Mouse (Mus musculus): ENCODE results near the gene Arpc5. TPM values are rescaled to one million over a fixed set of nuclear protein-coding genes. Genes with fewer than 3 reads are reported as not detected.

Arpc5 gene
- polyA plus RNA-seq, 1 experiment, result 103 TPM

DNA sequence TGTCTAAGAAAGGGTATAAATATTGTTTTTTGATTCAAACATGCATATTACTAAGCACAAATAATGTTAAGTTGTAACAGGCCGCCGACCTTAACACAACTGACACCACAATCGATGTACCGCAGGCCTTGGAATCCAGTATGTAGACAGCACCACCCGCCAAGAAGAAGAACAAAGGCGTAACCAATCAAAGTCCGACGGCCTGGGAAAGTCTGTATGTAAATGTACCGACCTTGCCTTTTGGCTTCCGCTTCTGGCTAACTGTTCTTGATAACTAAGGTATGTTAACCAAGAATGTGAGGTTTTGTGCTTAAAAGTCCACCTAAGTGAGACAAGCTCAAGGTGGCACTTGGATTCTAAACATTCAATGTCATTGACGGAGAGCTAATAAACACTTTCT, 27.0 kb upstream of the Arpc5 start:
- no peak overlapping the region for H3K4me3 ChIP-seq (ENCODE audit: insufficient read depth, low read length)
- no peak for TF ChIP-seq CTCF (IDR thresholded peaks at IDR 0.05; ENCODE audit: extremely low read depth, insufficient read depth, low read length)
- TF ChIP-seq POLR2A (IDR thresholded peaks at IDR 0.05; ENCODE audit: extremely low read depth, insufficient read depth, low read length), result no peak
- H3K27ac ChIP-seq (ENCODE audit: insufficient read depth, low read length), result no peak overlapping the region
- H3K4me1 ChIP-seq (ENCODE audit: control insufficient read depth, insufficient read depth, low read length), result no peaks in the 10 kb centered on the region

DNA sequence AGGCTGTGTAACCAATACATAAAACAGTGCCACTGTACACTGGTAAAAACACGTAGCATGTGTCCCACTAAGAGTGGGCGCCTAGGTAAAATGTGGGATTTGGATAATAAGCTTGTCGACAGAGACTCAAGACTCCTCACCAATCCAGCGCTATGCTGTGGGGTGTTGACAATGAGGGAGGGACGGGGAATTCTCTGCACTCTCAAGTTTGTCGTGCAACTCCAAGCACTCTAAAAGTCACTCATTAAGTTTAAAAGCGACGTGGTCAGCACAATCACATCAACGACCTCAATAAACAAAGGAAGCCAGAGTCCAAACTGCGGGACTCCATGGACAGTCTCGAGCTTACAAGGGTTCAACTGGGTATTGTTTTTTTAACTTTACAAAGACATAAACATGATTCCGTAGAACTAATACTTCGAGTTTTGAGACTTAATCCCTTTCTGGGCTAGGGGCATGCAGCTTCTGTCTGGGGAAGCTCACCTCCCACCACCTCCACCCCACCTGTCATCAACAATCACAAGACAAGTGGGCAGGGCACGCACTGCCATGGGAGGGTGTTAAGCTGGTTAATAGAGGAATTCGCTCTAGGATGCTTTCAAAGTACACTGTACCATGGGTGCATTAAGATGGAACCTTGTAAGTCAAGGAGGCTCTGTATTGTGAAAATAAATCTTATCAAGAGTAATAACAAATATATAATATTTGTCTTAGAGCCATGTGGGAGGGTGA, 23.1 kb upstream of the Arpc5 start:
- Histone ChIP-seq H3K27ac (ENCODE audit: insufficient read depth, low read length) (no peak overlapping the region), H3K4me1 (ENCODE audit: control insufficient read depth, insufficient read depth, low read length) (no peaks in the 10 kb centered on the region), H3K4me3 (ENCODE audit: insufficient read depth, low read length) (no peak overlapping the region)
- TF ChIP-seq CTCF (IDR thresholded peaks at IDR 0.05; ENCODE audit: extremely low read depth, insufficient read depth, low read length) (no peak), POLR2A (IDR thresholded peaks at IDR 0.05; ENCODE audit: extremely low read depth, insufficient read depth, low read length) (no peak)

DNA sequence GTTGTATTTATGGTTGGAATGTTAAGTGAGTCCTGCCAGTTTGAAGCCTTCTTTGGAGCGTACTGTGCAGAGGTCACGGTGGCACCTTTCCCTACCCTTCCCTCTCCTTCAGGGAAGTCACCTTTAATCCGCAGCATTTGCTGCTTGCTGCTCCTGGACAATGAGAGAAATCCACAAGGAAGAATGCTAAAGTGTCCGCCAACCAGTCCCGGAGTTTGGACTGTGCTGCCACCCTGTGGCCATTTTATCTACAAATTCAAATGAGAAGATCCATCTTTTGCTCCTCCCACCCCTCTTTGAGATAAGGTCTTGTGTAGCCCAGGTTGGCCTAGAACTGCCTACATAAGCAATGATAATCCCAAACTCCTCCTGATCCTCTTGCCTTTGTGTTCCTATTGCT, 19.9 kb upstream of the Arpc5 start:
- Histone ChIP-seq H3K27ac (ENCODE audit: insufficient read depth, low read length) (no peak overlapping the region), H3K4me3 (ENCODE audit: insufficient read depth, low read length) (no peak overlapping the region), H3K4me1 (ENCODE audit: control insufficient read depth, insufficient read depth, low read length) (peaks cover 3% of the 10 kb centered on the region; the same call in 1 of the 2 replicates)
- TF ChIP-seq POLR2A (IDR thresholded peaks at IDR 0.05; ENCODE audit: extremely low read depth, insufficient read depth, low read length) (no peak), CTCF (IDR thresholded peaks at IDR 0.05; ENCODE audit: extremely low read depth, insufficient read depth, low read length) (peak; percentile 77)

DNA sequence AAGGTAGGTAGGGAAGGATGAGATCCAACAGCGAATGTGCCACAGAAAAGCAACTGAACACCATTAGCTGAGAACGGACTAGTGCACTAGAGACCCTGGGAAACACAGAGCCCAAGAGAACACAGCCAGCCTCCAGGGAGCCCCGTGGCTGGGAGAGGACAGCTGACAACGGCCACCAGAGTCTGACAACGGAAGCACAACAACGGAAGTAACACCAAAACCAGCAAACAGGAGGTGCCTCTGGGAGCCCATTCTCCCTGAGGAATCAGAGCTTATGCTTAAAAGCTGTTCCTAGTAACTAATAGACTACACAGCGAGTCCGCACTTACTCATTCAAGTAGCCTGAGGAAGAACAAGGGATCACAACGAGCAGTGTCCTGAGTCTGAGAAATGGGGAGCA, 17.1 kb upstream of the Arpc5 start:
- Histone ChIP-seq H3K4me3 (ENCODE audit: insufficient read depth, low read length) (no peak overlapping the region), H3K4me1 (ENCODE audit: control insufficient read depth, insufficient read depth, low read length) (peaks cover 7% of the 10 kb centered on the region), H3K27ac (ENCODE audit: insufficient read depth, low read length) (no peak overlapping the region)
- TF ChIP-seq POLR2A (IDR thresholded peaks at IDR 0.05; ENCODE audit: extremely low read depth, insufficient read depth, low read length) (no peak), CTCF (IDR thresholded peaks at IDR 0.05; ENCODE audit: extremely low read depth, insufficient read depth, low read length) (no peak)

DNA sequence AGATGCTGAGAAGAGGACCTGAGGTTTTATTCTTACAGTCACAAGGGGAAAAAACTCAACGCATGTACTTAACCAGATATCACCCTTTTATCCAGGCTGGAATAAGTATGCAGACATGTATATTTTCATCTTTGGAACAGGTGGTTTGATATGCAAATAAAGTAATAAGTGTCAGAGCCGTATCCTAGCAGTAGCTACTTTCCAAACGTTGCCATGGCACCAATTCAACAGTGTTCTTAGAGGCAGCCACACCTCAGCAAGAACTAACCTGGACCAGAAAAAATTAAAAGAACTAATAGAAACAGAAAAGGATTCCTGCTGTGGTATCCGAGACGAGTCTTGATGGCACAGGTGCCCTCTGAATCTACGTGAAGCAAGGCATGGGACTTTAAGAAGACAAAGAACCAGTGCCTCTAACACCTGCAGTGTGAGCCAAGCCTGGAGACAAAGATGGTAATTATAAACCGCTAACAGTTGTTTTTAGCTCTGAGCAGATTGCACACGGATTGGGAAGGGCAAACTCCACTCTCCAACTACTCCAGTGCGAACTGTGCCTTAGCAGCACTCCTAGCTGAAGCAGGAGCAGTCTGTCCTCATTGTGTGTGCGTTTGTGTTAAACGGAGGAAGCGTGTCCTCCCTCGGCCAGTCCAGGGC, 15.9 kb upstream of the Arpc5 start, which contains the start of gene Apobec4:
Apobec4 (plus strand) TSS at position 240 of the 654 bp plus-strand sequence.
- no peak within 1 kb of the TSS for H3K27ac ChIP-seq (ENCODE audit: insufficient read depth, low read length)
- peaks cover 7% of the 10 kb centered on the region for H3K4me1 ChIP-seq (ENCODE audit: control insufficient read depth, insufficient read depth, low read length)
- TF ChIP-seq POLR2A (IDR thresholded peaks at IDR 0.05; ENCODE audit: extremely low read depth, insufficient read depth, low read length) (no peak; the same call in 1 of the 2 replicates), CTCF (IDR thresholded peaks at IDR 0.05; ENCODE audit: extremely low read depth, insufficient read depth, low read length) (no peak)
- H3K4me3 ChIP-seq (ENCODE audit: insufficient read depth, low read length), result no peak within 1 kb of the TSS

DNA sequence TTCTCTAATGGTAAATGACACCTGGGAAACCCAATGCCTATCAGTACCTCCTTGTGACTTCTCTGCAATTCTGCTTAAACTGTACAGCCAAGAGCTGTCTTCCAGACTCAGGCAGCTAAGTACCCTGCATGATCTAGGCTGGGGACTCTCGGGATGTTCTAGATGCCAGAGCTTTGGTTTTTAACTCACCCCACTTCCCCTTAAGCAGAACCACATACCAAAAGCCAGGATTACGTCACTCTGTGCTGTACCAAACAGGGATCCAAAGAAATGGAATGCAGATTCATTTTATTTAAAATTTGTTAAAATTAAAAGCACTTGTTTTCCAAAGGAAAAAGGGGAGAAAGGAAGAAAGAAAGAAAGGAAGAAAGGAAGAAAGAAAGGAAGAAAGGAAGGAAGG, 4.6 kb upstream of the Arpc5 start:
- H3K4me3 ChIP-seq (ENCODE audit: insufficient read depth, low read length), result no peak overlapping the region
- TF ChIP-seq CTCF (IDR thresholded peaks at IDR 0.05; ENCODE audit: extremely low read depth, insufficient read depth, low read length) (no peak), POLR2A (IDR thresholded peaks at IDR 0.05; ENCODE audit: extremely low read depth, insufficient read depth, low read length) (no peak)
- no peak overlapping the region for H3K27ac ChIP-seq (ENCODE audit: insufficient read depth, low read length)
- peaks cover 4% of the 10 kb centered on the region for H3K4me1 ChIP-seq (ENCODE audit: control insufficient read depth, insufficient read depth, low read length)

DNA sequence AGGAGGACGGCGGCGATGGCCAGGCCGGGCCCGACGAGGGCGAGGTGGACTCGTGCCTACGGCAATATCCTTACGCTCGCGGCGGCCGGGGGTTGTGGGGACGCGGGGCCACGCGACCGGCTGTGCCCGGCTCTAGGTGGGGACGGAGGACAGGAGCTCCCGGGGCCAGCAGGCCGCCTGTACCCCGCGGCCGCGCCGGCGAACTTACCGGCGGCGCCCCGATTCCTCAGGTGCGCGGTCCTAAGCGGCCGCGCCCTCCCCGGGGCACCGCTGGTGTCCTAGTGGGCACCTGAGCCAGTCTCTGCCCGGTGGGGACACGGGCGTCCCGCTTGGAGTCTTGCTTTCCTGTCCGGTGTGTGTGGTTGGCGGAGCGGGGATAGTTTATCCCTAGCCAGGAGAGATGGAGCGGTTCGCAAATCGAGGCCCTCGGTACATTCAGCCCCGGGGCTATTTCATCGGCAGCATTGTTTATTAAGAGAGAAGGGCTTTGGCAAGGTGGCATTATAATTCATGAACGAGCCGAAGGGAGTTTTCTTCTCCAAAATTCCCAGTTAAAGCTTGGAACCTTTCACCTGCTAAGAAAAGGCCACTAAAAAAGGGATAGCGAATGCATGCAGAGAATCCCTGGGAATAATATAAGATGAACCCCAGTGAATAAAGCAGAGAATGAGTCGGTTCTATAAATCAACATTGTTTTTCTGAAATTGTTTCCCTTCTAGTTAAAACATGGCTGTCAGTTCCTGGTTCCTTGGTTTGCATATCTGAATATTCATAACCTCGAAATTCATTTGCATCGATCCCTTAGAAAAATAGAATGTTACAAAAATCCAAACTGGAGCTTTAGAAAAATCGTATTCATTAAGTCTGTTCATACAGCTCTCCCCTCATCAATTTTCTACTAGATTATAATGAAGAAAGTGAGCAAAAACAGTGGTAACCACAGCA, 734 bp downstream of the Arpc5 start:
- peak overlapping the region; percentile 94 for H3K4me3 ChIP-seq (ENCODE audit: insufficient read depth, low read length)
- peaks cover 5% of the 10 kb centered on the region for H3K4me1 ChIP-seq (ENCODE audit: control insufficient read depth, insufficient read depth, low read length)
- H3K27ac ChIP-seq (ENCODE audit: insufficient read depth, low read length), result peak overlapping the region; percentile 92
- TF ChIP-seq CTCF (IDR thresholded peaks at IDR 0.05; ENCODE audit: extremely low read depth, insufficient read depth, low read length) (no peak), POLR2A (IDR thresholded peaks at IDR 0.05; ENCODE audit: extremely low read depth, insufficient read depth, low read length) (no peak)

DNA sequence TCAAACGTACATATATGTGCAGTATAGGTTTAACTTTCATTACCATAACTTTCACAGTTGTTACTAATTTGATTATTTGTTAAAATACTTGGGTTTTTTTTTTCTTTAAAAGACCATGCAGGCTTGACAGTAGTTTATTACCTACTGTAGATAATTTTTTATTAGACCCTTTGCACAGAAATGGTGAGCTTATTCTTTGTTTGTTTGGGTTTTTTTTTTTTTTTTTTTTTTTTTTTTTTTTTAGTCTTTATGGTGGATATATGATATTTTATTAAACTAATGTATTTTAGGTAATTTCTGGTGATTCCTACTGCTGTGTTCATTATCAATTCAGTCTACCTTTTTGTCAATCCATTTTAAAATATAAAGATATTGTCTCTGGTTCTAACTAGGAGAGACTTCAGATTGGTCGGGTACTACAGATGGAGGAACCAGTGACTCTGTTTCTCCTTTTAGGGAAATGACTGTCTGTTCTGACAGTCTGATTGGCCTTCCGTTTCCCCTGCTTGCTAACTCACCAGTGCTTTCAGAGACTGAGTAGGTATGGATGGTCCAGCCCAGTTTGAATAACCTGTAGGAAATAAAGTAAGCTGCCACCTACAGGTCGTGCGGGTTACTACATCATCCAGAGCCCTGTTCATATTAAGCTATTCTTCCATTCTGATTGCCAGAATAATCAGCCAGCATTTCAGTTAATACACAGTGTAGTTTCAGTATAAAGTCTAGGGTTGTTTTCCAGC, 1.6 kb downstream of the Arpc5 start:
- Histone ChIP-seq H3K4me1 (ENCODE audit: control insufficient read depth, insufficient read depth, low read length) (peaks cover 5% of the 10 kb centered on the region), H3K4me3 (ENCODE audit: insufficient read depth, low read length) (peak overlapping the region; percentile 94), H3K27ac (ENCODE audit: insufficient read depth, low read length) (no peak overlapping the region)
- TF ChIP-seq POLR2A (IDR thresholded peaks at IDR 0.05; ENCODE audit: extremely low read depth, insufficient read depth, low read length), result peak; percentile 59; the same call in 1 of the 2 replicates
- peak; percentile 61 for TF ChIP-seq CTCF (IDR thresholded peaks at IDR 0.05; ENCODE audit: extremely low read depth, insufficient read depth, low read length)
